Mouse (Mus musculus): ENCODE results near the gene Dhcr24.

- no peak for TF ChIP-seq CTCF (IDR thresholded peaks at IDR 0.05; ENCODE audit: borderline replicate concordance, insufficient read depth, low read depth, low read length)
- TF ChIP-seq POLR2A (IDR thresholded peaks at IDR 0.05; ENCODE audit: borderline replicate concordance, insufficient read depth, low read length): no peak
Measured at GRCm38 (mm10) chr4:106618898-106619297, 58.1 kb downstream of the Dhcr24 start.
